Mouse (Mus musculus): ENCODE data around the gene St8sia2.
"Not testable (repeated sequence)": the region's sequence is repeated elsewhere in the genome, so short reads cannot be mapped to it uniquely, and the experiment has no call there.

Gene St8sia2

DNA sequence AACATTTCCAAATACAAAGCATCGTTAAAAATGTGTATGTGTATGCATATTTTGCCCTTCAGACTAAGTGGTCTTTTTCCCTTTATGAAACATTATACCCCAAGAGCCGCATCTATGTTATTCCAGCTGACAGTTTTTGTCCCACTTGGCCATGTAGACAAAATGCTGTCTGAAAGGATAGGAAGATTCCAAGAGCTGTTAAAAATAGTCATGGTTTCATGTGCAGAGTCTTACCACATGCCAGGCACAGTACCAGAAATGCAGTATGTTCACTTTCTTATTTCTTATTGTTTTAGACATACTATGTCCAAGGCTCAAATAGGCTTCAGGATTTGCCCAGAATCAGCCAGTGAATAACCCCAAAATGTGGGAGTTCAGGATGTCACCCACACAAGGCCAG lies 24.1 kb downstream of the St8sia2 start:
- no peak for DNase-seq (ENCODE audit: low spot score)

DNA sequence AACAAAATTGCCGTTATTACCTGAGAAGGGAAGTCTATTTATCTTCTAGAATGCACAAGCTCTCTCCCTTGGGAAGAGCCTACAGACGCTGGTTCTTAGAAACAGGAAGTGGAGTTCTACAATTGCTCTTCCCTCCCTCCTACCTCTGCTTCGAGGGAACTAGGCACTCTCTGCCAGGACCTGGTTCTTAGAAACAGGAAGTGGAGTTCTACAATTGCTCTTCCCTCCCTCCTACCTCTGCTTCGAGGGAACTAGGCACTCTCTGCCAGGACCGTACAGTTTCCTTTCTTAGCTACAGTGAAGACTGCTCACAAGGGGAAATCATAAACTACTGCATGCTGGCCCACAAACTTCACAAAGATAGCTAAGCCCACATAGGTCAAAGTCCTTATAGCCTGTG lies 41.3 kb downstream of the St8sia2 start:
- DNase-seq (ENCODE audit: low spot score) = not testable (repeated sequence)

DNA sequence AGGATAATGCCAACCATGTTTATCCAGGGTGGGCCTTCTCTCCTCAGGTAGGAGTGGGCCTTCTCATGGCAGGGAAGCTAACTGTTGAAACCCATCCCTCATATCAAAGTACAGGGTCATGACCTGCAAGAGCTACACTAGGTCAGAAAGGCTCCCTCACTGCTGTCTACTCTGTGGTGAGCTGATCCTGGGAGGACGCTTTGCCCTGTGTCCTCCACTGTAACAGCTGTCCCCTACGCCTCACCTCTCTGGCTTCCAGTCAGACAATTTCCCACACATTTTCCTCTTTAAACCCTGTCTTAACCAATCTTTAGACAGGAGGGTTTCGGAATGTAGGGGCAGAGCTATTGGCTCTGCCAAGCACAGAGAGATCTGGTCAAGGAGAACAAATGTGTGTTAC lies 48.3 kb downstream of the St8sia2 start:
- no peak for DNase-seq (ENCODE audit: low spot score)

DNA sequence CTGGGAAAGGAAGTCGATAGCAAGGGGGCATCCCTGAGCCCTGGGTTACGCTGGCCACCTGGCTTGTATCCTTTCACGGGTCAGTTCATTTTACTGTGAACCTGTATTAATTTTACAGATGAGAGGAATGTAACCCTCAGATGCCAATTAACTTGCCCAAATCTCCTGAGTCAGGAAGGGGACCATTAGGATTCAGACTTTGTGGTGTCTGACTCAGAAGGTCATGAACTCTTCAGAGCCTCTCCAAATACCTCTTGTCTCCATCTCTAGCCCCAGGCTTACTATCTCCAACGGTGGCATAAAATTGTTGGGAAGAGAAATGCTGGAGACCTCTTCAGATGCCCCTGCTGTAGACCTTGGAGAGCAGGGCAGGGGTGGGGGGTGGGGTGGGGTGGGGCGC lies 51.1 kb downstream of the St8sia2 start:
- no peak for DNase-seq (ENCODE audit: low spot score)

DNA sequence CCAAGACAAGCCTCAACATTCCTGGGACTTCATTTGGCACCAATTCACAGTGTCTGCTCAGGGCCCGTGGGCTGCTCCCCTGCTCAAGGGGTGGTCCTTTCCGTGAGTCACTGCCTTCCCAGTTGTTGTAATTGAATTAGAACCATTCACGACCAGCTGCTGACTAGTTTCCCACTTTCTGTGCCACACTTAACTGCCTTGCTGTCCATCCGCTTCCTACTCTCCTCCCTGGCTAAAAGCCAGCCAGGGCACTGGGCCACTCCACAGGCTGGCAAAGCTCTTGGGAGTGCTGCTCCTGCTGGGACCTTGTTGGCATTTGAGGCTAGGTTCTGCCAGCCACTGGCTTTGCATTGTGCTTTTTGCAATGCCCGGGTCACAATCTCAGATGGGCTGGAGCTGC lies 59.0 kb downstream of the St8sia2 start:
- no peak for DNase-seq (ENCODE audit: low spot score)

DNA sequence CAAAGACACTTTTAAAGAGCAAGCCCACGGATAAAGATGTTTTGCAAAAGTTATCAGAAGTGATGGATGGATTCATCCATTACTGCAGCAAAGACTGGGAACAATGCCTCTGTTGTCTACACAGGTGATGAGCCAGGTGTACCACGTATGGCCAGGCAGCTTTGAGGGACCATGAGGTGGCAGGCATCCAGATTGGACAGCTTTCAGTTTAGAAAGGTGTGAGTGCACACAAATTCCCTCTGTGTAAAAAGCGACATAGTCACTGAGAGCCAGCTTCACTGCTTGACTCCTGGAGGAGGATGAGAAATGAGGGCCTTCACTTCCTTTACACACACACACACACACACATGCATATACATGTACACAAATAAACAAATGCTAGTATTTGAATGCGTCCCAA lies 60.4 kb downstream of the St8sia2 start:
- DNase-seq (ENCODE audit: low spot score) = no peak

DNA sequence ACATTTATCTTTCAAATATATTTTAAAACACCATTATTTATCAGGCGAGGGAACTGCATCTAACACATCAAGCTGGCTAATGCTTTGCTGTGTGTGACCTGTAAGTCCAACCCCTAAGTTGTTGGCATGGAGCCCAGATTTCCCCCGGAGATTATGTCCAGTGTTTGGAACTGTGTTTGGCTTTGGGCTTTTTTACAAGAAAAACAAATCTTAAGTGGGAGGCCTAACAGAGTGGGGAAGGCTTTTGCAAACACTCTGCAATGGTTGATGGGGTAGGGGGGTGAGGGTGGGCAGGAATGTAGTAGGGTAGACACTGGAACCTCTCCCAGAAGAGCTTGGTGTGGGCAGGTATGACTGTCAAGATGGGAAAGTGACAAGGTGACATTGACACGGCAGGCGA lies 71.8 kb downstream of the St8sia2 start:
- DNase-seq (ENCODE audit: low spot score) = no peak

DNA sequence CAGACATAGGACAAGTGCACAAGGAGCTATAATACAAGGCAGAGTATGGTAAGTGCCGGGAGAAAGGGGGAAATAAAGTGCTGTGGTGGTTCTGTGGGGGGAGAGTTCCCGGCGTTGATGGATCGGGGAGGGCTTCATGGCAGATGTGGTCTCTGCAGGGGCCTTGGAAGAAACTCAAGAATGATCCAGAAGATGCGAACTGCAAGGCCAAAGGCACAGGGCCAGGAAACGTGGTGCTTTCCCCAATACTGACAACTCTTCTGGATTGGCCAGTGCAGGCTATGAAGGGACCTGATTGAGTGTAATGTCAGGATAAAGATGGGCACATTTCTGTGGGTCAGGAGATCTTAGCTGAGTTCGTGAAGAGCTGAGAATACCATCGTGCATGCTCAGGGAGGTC lies 74.3 kb downstream of the St8sia2 start:
- DNase-seq (ENCODE audit: low spot score) = no peak

DNA sequence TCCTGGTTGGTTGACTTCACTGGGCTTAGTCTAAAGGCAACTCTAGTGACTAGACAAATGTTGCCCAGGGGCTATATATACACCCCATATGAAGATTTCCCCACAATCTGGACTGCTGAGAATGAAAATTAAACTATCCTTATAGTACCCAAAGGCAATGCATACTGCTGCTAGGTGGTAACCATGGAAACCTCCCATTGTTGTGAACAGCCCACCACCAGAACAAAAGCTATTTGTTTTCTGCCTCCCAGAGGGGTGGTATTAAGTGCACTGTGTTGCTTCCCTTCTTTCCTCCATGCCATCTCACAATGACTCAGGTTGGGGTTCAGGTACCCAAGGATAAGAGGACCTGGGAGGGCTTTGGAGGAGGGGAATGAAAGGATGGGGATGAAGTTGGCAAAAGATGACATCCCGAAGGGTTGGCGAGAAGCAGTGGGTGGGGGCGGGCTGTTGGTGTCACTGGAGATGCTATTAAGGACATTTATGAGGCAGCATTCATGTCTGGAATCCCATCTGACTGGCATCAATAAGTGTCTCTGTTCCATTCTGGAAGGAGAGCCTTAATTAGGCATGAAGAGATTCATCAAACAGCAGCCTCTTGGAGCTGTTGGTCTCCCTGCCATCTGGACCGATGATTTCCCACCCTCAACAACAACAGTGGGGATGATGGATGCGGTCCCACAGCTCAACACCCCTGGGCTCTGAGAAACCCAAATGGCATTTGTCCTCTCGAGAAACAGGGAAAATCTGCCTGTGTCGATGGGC lies 75.3 kb downstream of the St8sia2 start:
- no peak for DNase-seq (ENCODE audit: low spot score)

DNA sequence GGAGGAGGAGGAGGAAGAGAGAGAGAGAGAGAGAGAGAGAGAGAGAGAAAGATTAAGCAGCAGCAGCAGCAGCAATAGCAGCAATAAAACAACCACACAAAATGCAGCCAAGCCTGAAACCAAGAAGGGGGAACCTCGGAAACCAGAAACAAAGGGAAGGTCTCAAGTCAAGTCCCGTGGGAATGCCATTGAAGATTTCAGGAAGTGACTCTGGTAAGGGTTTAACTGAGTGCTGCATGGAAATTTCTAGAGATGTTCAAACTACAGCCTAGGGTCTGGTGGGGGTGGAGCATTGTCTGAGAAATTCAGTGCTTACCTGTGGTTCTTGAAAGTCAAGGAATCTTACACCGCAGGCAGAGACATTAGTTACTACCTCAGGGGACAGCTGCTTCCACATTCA lies 77.4 kb downstream of the St8sia2 start:
- DNase-seq (ENCODE audit: low spot score) = no peak

DNA sequence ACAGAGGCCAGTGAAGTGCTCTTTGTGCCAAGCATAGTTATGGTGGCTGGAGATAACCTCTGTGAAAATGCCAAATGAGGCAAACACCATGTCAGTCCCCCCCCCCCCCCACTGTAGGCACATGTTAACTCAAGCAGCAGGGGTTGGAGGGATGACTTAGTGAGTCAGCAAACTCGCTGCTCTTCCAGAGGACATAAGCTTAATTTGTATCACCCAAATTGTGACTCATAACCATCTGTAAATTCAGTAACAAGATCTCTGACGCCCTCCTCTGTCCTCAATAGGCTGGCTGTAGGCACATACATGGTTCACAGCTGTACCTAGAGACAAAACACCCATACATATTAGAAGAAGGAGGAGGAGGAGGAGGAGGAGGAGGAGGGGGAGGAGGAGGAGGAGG lies 77.8 kb downstream of the St8sia2 start:
- no peak for DNase-seq (ENCODE audit: low spot score)

DNA sequence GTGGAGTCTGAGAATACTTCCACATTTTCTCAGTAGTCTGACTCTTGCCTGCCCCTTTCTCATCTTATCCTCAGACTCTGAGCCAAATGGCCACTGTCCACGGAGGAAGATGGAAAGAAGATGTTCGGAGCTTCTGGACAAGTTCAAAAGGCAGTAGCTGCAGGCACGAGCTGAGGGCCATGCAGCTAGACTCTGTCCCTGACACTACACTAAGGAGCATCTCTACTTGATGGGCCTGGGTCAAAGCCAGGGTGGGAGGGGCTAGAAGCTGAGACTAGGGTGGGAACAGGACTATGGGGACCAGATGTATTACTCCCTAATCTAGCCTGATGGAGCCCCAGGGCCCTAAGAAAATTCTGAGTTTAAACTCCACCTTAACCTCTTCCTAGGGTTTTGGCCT lies 80.5 kb downstream of the St8sia2 start:
- no peak for DNase-seq (ENCODE audit: low spot score)

DNA sequence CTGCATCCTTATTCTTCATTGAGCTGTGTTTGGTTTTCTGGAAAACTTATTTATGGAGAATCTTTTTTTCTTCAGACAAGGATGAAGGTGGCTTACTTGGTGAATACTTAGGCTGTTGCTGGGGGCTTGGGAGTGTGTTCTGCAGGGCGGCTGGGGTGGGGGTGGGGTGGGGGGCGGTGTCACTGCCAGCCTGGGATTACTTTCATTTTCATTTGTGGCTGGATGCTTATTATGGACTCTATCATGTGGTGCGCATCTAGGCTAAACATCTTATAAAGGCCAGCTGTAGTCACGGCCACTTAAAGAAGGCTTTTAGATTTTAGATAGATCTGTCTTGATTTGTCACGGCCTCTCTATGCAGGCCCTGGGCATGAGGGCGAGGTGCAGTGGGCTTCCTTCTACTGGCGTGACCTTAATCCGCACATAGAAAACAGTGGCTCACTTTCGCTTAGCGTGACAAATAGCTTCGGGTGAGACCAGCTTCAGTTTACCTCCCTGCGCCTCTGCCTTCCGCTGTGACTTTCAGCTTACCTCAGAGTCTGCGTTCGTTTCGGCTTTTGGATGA lies 92.5 kb downstream of the St8sia2 start:
- DNase-seq (ENCODE audit: low spot score) = no peak

DNA sequence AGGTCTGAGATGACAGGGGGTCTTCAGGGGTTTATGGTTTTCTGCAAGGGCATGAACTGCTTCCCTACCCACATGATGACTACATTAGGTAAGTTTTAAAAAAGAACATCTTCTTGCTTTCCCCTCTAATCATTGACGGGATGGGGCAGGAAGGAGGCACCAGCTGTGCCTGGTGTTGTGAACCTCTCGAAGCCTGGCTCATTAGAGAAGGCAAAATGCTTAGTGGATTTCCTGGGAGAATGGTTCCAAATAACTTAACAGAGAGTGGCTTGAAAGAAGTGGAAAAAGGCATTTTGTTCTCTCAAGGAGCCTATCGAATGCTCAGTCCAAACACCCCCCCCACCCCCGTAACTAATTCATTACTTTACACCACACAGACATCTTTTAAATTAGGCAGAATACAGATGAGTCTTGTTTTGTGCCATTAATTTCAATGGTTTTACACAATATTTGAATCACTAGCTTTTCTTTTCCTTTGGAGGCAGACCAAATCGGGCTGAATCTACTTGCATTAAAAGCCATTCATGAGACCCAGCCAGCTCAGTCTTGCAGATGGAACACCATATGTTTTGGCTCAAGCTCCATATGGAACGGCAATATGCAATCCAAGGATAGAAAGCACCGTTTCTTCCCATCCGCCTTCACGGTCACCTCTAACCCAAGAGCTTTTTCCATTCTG lies 95.7 kb downstream of the St8sia2 start:
- no peak for DNase-seq (ENCODE audit: low spot score)

DNA sequence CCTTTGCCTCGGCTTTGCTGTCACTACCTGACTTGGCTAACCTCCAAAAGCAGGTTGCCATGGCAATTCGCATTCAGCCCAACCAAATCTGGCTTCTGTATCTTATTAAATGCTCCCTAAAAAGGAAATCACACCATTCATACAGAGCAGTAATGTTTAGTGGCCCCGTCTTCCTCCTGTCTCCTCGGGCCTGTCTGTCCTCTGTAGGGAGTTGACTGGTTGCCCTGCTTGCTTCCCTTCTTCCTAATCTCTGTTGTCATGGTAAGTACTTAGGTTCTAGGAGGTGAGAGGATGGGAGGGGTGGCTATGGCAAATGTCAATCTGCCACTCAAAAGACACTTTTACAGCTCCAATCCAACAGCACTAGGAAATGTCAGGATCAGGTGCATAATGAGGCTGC lies 101.6 kb downstream of the St8sia2 start:
- DNase-seq (ENCODE audit: low spot score) = no peak

DNA sequence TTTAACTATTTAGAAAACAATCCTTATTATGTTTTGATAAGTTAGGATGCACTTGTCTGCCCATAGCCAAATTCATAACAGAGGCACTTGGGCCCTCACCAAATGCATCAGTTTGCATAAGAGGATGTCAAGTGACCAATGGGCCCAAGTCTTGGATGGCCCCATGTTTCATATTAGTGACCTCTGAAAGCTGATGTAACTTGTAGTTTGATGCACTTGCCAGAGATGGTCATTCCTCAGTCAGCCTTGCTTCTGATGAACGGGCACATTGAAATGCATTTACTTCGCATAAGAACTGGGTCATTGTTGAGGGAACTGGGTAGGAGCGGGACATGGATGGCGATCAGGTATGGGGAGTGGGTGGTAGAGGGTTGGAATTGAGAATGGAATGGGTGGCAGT lies 102.6 kb downstream of the St8sia2 start:
- DNase-seq (ENCODE audit: low spot score) = no peak

DNA sequence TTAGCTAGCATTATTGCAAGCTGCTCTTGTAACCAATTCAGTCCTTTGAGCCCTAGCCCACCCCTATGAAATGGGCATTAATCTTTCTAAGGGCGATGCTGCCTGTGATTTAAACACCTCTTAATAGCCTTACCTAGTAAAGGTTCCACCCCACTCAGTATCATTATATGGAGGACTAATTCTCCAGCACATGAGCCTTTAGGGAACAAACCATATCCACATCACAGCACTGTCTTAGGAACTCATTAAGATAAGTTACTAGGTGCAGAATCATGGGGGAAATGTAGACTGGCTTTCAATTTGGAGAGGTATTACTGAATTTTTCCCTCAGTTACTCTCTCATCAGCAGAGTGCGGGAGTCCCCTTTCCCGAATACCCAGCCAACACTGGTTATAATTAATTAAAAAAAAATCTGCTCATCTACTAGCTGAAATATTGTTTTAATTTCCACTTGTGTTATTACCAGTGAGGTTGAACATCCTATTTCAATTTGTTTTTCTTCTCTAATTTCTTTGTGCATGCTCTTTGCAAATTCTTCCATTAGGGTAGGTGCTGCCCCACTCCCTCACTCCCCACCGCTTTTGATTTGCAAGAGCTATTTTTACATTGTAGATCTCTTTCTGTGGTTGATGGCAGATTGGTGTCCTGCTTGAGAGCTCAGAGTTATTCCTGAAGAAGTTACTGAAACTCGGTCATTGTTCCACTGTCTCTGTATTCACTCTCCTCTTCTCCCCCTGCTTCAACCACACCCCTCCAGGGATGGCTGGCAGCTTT lies 103.9 kb downstream of the St8sia2 start:
- no peak for DNase-seq (ENCODE audit: low spot score)

DNA sequence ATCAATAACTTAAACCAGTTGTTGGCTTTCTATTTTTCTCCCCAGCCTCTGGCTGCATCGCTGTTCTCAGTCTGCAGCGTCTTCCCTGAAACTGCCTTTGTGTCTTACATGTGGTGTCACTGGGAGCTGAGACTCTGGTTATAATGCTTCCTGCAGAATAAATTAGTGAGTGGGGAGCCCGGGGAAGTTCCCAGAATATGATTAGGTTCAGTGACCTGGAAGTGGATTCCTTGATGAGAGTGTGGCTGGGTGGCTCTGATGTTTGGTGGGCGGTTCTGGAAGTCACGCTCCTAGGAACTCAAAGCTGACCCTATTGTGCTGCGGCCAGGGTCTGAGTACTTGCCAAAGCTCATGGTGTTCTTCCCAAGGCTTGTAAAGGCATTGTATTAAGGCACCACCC lies 119.0 kb downstream of the St8sia2 start:
- no peak for DNase-seq (ENCODE audit: low spot score)

DNA sequence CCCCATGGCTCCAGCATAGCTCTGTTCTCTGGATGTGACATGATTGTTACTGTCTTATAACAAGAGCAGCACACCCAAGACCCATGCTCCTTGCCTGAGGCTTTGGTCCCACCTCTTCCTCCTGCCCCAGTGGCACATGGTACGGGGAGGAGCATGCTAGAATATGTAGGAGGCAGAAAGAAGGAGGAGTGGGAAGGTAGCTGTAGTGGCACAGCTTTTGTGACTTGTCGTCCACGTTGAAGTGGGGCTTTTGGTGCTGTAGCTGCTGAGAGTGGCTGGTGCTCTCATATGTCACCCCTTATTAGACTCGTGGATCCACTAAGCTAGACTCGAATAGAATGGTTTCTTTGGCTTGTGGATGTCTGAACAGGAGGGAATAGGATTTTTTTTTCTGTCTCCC lies 121.7 kb downstream of the St8sia2 start:
- DNase-seq (ENCODE audit: low spot score) = no peak

DNA sequence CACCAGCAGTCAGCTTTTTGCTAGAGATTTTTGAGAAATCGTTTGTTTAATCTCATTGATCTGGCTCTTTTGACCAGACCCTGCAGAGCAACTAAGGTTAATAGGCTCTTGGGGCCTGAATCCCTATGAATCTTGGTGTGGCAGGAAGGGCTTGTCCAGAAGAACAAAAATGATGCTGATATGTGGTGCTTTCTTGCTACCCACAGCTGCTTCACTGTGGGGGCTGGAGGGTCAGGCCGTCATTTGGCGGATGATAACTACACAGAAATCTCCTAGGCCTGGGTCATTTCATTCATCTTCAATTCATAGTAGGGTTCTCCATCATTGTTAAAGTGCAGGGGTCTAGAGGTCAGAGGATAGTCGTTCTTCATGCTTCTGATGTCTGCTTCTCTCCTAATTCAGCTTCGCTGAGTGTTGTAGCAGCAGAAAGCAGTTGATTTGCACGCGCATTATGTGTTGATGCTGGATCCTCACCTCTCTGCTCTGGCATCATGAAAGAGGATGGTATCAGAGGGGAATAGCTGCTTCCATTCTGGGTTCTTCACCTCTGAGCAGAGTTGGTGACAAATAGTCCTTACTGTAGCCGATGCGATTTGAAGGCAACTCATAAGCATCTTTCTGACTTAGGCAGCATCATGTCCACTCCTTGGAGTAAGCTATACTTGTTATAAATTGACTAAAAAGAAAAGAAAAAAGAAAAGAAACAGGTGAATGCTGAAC lies 122.4 kb downstream of the St8sia2 start:
- DNase-seq (ENCODE audit: low spot score) = no peak

DNA sequence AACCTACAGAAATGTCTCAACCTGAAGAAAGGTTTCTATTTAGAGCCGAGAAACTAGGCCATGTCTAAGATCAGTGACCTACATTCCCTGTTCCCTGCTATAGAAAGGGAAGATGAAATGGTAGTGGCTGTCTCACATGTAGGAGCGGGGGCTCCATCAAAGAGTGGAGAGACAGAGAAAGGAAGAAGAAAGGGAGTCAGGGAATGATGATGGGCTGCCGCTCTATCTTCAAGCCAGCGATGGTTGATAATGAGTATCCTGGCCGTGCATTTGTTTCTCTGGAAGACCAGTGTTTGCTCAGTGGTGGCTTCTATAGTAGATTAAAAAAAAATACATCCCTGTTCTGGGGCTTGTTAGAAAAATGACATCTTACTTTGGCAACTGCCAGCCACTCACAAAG lies 123.0 kb downstream of the St8sia2 start:
- DNase-seq (ENCODE audit: low spot score) = no peak

All from T-cell, adult 2 months (primary cell).